Mouse (Mus musculus): ENCODE data around the gene Gm4756.
"Not testable (repeated sequence)": the region's sequence is repeated elsewhere in the genome, so short reads cannot be mapped to it uniquely, and the experiment has no call there.

Gene Gm4756

GRCm38 (mm10) chr12:72654698-72655097 lies 5.2 kb upstream of the Gm4756 start:
- DNase-seq (ENCODE audit: low spot score in 2 of 2) = peak in 1 of 2 experiments; percentile 13

GRCm38 (mm10) chr12:72648921-72649320 lies 540 bp downstream of the Gm4756 start:
- no peak for DNase-seq (ENCODE audit: low spot score in 2 of 2)

GRCm38 (mm10) chr12:72638025-72638424 lies 11.4 kb downstream of the Gm4756 start:
- DNase-seq (ENCODE audit: low spot score in 2 of 2) = no peak

GRCm38 (mm10) chr12:72628751-72629150 lies 20.7 kb downstream of the Gm4756 start:
- DNase-seq (ENCODE audit: low spot score in 2 of 2) = no peak

- DNase-seq (ENCODE audit: low spot score in 2 of 2) = no peak
These were observed 26.5 kb downstream of the Gm4756 start for GRCm38 (mm10) chr12:72622853-72623496.

GRCm38 (mm10) chr12:72621441-72621840 lies 28.0 kb downstream of the Gm4756 start:
- DNase-seq (ENCODE audit: low spot score in 2 of 2) = no peak

GRCm38 (mm10) chr12:72620856-72621255 lies 28.6 kb downstream of the Gm4756 start:
- no peak for DNase-seq (ENCODE audit: low spot score in 2 of 2)

- DNase-seq (ENCODE audit: low spot score in 2 of 2) = no peak
These were observed 37.4 kb downstream of the Gm4756 start for GRCm38 (mm10) chr12:72612053-72612452.

- DNase-seq (ENCODE audit: low spot score in 2 of 2) = not testable (repeated sequence)
These were observed 50.7 kb downstream of the Gm4756 start for GRCm38 (mm10) chr12:72598731-72599130.

- no peak for DNase-seq (ENCODE audit: low spot score in 2 of 2)
These were observed 55.5 kb downstream of the Gm4756 start for GRCm38 (mm10) chr12:72594001-72594400.

GRCm38 (mm10) chr12:72592991-72593390 lies 56.5 kb downstream of the Gm4756 start:
- DNase-seq (ENCODE audit: low spot score in 2 of 2) = no peak

- no peak for DNase-seq (ENCODE audit: low spot score in 2 of 2)
These were observed 64.1 kb downstream of the Gm4756 start for GRCm38 (mm10) chr12:72585339-72585738.

- DNase-seq (ENCODE audit: low spot score in 2 of 2) = no peak
These were observed 66.4 kb downstream of the Gm4756 start for GRCm38 (mm10) chr12:72583099-72583498.

GRCm38 (mm10) chr12:72582021-72582420 lies 67.4 kb downstream of the Gm4756 start:
- no peak for DNase-seq (ENCODE audit: low spot score in 2 of 2)

GRCm38 (mm10) chr12:72564281-72564795 lies 85.1 kb downstream of the Gm4756 start:
- no peak for DNase-seq (ENCODE audit: low spot score in 2 of 2)

- DNase-seq (ENCODE audit: low spot score in 2 of 2) = no peak
These were observed 95.1 kb downstream of the Gm4756 start for GRCm38 (mm10) chr12:72554347-72554746.

- DNase-seq (ENCODE audit: low spot score in 2 of 2) = no peak
These were observed 110.9 kb downstream of the Gm4756 start for GRCm38 (mm10) chr12:72538571-72538970.

GRCm38 (mm10) chr12:72536021-72536597 lies 113.4 kb downstream of the Gm4756 start, which contains the start of gene Pcnx4:
Pcnx4 (plus strand) TSS chr12:72536383.
- DNase-seq (ENCODE audit: low spot score in 2 of 2) = peak; percentile 90 to 92

- no peak for DNase-seq (ENCODE audit: low spot score in 2 of 2)
These were observed 113.9 kb downstream of the Gm4756 start for GRCm38 (mm10) chr12:72535599-72535998.

- DNase-seq (ENCODE audit: low spot score in 2 of 2) = no peak
These were observed 115.5 kb downstream of the Gm4756 start for GRCm38 (mm10) chr12:72533986-72534385.

- DNase-seq (ENCODE audit: low spot score in 2 of 2) = no peak
These were observed 117.2 kb downstream of the Gm4756 start for GRCm38 (mm10) chr12:72532303-72532702.
